Mouse (Mus musculus) gastrocnemius, postnatal 36 days (tissue): ENCODE results near the gene Grap2. TPM values are rescaled to one million over a fixed set of nuclear protein-coding genes. Genes with fewer than 3 reads are reported as not detected.
"Not testable (repeated sequence)": the region's sequence is repeated elsewhere in the genome, so short reads cannot be mapped to it uniquely, and the experiment has no call there.

Source experiments
- DNase-seq, 2 experiments: peaks; one replicate each; pipeline ENCODE4 v3.0.0; 2022
- intact Hi-C: fragments of 180-260 bp; cut with DNase I; formaldehyde crosslinking; loops from one replicate; pipeline ENCODE4 v1.15.1; 2025
- total RNA-seq, 2 experiments: library from RNA; stranded (reverse); gene quantifications; 2 replicates each; pipeline ENCODE4 v1.2.3; 2021

Grap2 gene
- total RNA-seq, 2 experiments from 2014 or later = 0.07 to 1.4 TPM

GRCm38 (mm10) chr15:80565106-80565665 lies 7.2 kb upstream of the Grap2 start, which contains the start of gene Enthd1:
Enthd1 (minus strand) TSS chr15:80565156.
- no peak for DNase-seq
- intact Hi-C loops = no loop called here

GRCm38 (mm10) chr15:80566696-80567095 lies 5.7 kb upstream of the Grap2 start:
- no peak for DNase-seq

DNA sequence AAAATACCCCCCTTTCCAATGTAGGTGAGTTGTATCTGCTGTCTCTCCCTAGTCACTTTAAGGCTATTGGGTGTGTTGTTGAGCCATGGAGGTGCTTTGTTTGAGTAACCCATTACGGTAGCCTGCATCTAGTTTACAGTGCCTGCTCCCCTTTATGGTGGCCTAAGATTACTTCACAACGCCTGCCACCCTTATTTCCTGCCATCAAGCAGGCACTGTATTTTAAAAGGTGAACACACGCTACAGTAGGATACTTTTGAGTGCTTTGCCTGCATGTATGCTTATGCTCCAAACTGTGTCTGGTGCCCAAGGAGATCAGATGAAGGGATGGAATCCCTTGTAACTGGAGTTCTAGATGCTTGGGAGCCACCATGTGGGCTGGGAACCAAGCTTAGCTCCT lies 5.3 kb upstream of the Grap2 start:
- intact Hi-C loops = no loop called here
- no peak for DNase-seq

More at GRCm38 (mm10) chr15:80566696-80567095, 5.7 kb upstream of the Grap2 start:
- intact Hi-C loops = no loop called here

- DNase-seq = no peak
- intact Hi-C loops = no loop called here
Measured at GRCm38 (mm10) chr15:80567731-80568130, 4.7 kb upstream of the Grap2 start.

GRCm38 (mm10) chr15:80569205-80569604 lies 3.2 kb upstream of the Grap2 start:
- intact Hi-C loops = no loop called here
- no peak for DNase-seq

DNA sequence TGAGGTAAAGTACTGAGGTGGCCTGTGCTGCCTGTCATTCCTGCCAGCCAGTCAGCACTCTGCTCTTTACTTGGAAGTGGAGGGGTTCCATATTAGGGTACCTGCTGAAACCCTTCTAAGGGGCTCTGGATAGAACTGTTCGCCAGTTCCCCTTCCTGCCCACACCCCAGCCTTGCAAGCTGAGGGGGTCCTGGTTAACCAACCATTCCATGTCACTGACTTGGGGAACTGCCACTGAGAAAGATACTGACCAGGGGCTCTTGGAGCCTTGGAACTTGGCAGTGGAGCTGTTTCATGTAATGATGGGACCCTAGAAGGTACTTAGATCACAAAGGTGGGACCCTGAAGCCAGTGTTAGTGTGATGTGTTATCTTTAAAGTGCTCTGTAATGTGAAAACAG lies 2.2 kb upstream of the Grap2 start:
- DNase-seq = no peak
- intact Hi-C loops = no loop called here

DNA sequence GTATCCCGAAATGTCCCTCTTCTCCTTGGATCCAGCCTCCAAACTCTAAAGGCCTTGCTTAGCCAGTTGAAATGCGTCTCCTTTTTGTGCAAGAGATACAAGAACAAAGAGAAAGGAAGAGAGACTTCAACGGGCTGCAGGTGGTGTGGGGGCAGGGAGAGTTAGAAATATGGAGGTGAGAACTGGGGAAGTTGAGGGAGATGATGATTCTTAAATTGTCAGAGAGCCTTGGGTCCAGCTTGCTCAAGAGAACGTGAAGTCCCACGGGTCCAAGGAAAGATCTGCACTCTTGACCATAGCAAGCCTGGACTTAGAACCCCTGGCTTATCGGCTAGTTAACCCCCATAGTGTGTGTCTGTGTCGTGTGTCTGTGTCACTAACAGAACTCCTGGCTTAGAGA lies 783 bp upstream of the Grap2 start:
- no peak for DNase-seq
- intact Hi-C loops = no loop called here

DNA sequence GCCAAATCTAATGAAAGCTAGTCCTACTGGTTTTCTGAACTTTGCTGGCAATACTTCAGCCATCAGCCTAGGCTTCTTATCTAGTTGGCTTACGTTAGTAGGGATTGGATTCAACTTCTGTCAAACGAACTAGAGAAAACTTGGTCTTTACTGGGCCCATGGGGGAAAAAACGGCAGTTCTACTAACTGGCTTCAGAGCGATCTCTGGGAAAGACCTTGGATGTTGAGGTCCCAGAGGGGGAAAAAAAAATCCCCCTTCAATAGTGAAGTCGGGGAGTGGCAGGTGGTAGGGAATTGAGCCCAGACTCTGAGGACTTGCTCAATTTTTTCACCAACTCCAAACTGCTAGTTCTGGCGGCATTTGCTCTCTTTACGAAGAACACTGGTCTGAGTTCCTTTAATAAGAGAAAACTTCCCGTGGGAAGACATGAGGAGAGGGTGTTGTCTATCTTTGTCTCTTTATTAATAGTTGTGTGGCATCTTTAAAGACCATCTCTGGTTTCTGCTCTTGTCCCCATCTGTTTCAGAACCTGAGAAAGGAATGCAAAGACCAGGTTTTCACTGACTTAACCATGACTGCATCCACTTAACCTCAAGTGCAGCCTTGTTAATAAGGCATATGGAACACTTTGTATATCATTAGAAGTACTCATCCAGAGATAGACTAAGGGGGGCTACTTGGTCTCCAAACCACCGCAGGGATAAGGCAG lies 572 bp downstream of the Grap2 start:
- intact Hi-C loops = no loop called here

GRCm38 (mm10) chr15:80574211-80575040 lies 2.0 kb downstream of the Grap2 start:
- DNase-seq = no peak
- intact Hi-C loops = no loop called here

More for the DNA sequence above, 572 bp downstream of the Grap2 start:
- no peak for DNase-seq

- intact Hi-C loops = no loop called here
- no peak for DNase-seq
Measured at GRCm38 (mm10) chr15:80575817-80576370, 3.5 kb downstream of the Grap2 start.

- intact Hi-C loops = no loop called here
- DNase-seq = no peak
Measured at GRCm38 (mm10) chr15:80576415-80576994, 4.1 kb downstream of the Grap2 start.

DNA sequence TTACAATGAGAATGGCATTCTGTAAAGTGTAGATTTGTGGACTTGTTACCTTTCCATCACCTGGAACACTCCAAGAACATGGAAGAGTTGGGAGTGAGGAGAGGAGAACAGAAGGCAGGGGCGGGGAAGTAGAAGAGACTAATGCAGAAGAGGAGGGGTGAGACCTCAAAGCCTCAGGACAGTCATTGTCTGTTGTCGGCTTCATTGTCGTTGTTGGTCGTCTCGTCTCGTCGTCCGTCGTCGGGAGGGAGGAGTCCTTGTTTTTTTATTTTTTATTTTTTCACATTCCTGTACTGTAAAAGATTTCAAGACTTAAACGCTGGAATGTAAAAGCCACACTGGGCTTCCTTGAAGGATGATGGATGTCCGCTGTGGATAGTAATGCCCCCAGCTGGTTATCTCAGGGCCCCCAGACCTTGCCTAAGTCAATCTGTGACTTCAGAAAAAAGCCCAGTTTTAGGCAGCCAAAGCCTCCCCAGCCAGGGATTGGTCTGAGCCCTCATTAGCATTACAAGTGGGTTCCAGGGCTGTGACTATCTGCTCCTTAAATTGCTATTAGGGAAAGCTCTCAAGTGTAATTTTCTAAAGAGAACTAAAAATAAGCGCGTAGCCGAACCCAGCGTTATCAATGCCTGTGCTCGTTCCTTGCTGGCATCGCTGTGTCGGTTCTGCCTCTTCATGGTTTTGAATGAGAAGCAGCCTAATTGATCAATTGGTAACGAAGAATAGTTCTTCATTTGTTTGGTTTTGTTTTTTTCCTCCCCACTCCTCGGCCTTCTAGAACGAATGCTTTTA lies 5.0 kb downstream of the Grap2 start:
- intact Hi-C loops = no loop called here
- no peak for DNase-seq

DNA sequence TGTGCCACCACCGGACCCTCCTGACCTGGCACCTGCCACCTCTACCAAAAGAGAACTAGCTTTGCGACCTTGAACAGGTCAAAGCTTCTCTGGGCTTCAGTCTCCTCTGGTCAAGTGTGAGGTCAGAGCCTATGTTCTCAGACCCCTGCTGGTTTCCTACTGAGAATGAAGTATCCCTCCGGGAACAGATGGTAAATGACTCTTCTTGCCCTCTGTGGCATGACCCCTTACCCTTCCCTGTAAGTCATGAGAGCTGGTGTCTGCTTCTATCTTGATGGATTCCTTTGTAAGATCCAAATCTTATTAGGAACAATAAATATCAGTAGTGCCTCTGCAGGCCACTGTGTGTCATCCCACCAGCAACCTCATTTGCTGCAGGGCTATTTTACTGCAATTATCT lies 6.7 kb downstream of the Grap2 start:
- no peak for DNase-seq
- intact Hi-C loops = no loop called here

GRCm38 (mm10) chr15:80580585-80580984 lies 8.2 kb downstream of the Grap2 start:
- intact Hi-C loops, DNase-seq: not testable (repeated sequence)

DNA sequence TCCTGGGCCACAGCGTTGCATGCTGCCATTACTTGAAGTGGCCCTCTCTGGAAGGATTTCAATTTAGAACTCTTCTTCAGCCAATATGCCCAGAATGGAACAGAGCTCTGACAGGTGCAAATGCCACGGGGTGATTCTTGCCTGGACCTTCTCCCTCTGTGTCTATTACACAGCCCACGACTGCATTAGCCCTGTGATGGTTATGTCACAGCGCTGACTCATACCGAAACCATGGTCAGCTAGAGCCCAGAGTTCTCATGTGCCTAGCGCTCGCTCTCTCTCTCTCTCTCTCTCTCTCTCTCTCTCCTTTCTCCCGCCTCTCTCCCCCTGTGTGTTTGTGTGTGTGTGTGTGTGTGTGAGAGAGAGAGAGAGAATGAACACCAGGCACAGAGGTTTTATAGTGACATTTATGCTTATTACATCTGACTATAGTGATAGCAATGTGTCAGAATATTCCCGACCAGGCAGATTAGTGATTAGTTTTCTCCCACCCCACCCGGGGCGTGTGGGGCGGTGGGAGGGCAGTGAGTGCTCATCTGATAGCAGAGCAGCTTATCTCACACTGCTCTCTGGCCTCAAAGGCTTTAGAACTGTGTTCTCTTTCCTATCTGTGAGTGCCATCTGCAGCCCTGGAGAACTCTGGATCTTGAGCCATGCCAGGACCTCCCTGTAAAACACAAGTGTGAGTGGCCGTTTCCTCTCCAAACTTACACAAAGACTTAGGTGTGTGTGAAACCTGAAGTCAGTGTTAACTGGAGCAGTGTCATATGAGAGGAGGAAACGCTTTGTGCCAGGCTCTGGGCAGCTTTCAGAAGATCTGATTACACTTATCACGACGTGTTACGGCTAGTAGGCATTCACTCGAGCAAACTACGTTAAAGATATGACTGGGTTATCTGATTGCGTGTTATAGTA lies 10.4 kb downstream of the Grap2 start:
- intact Hi-C loops = no loop called here

DNA sequence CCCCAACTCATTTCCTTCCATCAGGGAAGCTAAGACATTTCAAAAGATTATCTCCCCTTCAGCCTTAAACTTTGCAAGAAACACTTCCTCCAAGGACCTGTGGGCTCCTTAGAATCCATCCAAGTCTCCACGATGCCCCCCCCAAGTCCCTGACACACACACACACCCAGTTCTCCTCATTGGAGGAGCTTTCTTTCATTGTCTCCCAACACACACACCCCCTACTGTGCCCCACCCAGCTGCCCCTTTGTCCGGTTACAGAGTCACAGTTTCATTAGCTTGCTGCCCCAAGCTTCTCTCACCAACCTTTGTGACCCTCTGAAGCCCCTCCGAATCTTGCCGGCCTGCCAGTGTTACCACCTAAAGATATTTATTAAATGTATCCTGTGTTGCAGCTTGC lies 13.9 kb downstream of the Grap2 start:
- intact Hi-C loops = no loop called here
- DNase-seq = no peak

More for the DNA sequence above, 10.4 kb downstream of the Grap2 start:
- DNase-seq = no peak

DNA sequence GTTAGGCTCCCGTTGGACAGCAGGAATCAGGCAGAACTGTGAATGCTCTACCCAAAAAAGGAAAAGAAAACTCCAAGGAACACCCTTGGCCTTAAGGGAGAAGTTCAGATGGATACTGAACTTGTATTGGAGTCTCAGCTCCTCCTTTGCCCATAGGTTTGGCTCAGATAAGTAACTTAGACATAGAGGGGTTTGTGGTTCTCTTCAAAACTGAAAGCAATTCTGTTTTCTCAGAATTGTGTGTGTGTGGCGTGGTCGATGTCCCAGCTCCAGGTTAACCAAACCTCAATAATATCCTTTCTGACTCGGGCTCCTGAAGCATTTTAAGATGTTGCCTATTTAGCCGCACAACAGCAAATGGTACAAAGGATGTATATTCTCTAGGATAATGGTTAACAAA lies 18.2 kb downstream of the Grap2 start:
- intact Hi-C loops = no loop called here
- DNase-seq = no peak

GRCm38 (mm10) chr15:80592737-80593136 lies 20.3 kb downstream of the Grap2 start:
- intact Hi-C loops = no loop called here
- no peak for DNase-seq

DNA sequence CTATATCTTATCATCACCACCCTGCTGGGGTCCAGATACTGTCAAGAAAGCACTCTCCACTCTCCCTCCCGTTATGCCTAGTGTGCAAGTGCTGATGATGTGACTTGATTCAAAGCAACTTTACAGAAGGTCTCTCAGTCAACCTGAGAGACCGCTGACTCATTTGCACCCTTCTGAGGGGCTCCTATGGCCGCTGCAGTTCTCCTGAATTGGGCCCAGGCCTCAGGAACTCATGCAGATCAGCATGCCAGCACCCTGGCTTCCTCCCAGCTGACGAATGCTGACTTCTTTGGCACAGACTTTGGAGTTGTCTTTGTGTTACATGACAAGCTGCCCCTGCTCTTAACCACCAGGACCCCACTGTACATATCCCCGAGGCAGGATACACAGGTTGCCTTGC lies 21.5 kb downstream of the Grap2 start:
- no peak for DNase-seq
- intact Hi-C loops = no loop called here
